Mouse (Mus musculus): ENCODE data around the gene Hspb9.
A peak's percentile ranks its signal among the peaks of the same experiment; 100 is the strongest.

Hspb9 gene

GRCm38 (mm10) chr11:100713735-100714533 is at the start of gene Hspb9:
Gene Hspb9, plus strand, starts transcription at chr11:100713850.
- peak; percentile 78 for DNase-seq (ENCODE audit: low spot score)

DNA sequence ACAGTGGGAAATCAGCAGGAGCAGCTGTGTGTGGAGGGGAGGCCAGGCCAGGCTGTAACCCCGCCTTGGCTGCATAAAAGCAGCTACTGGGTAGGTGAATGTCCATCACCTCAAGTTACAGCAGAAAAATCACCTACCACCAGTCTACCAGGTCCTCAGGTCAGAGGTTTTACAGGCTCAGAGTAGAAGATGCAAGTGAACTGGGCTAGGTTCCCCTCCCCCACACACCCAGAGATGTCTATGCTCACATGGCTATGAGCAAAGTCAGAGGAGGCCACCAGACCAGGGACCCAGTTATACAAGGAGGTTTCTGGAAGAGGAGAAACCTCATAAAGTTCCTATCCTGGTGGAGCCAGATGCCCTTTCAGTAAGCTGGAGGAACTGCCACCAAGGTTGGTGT is 42.6 kb upstream of the Hspb9 start:
- no peak for DNase-seq (ENCODE audit: low spot score)

DNA sequence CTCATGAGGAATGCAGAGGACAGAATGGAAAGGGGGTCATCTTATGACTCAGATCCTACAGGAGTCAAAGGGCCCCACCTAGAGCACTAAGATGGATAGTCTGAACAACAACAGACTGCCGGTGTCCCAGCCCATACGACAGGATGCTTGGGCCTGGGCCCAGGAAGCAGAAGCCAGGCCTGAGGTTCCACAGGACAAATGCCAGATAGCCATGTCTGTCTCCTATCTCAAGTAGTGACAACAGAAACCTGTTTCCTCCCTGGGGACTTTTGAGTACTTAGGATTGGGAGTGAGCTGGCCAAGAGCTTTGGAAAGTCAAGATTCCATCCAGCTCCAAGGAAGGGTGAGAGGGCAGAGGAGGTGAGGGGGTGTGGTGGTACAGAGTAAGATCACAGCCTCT is 41.7 kb upstream of the Hspb9 start:
- no peak for DNase-seq (ENCODE audit: low spot score)

- DNase-seq (ENCODE audit: low spot score): peak; percentile 29
Observed at GRCm38 (mm10) chr11:100673169-100673568, 40.5 kb upstream of the Hspb9 start.

DNA sequence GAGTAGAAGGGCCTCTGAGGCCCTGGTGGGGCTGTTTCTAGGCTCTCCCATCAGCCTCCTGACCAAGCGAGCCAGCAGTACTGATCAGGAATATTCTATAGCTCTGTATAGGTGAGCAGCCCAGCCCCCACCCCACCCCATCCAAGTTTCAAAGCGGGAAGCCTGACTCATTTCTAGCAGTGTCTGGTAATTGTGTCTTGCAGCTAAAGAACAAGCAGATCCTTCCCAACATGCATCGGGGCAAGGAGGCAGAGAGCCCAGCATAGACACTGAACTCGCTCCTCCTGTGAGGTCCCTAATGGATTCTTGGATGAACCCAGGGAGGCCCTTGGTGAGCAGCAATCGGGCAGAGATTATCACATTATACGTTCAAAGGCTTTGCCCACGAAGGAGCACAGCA is 35.8 kb upstream of the Hspb9 start:
- DNase-seq (ENCODE audit: low spot score): no peak

DNA sequence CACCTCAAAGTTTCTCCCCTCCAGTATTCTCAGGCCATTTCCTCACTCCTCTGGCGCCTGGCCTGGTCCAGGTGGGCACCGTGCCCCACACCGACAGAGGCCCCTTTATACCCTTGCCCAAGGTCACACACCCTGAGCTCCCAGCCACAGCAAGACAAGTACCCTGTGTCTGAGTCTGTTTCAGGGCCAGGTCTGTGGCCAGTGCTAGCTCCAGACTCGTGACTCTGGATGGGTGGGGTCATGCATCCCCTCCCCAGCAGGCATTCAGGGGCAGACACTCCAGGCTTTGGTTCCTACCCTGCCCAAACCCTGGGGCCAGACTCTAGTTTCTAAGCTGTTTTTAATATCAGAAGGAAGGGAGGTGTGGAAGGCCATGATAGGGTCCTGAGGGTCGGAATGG is 31.8 kb upstream of the Hspb9 start:
- DNase-seq (ENCODE audit: low spot score): no peak

DNA sequence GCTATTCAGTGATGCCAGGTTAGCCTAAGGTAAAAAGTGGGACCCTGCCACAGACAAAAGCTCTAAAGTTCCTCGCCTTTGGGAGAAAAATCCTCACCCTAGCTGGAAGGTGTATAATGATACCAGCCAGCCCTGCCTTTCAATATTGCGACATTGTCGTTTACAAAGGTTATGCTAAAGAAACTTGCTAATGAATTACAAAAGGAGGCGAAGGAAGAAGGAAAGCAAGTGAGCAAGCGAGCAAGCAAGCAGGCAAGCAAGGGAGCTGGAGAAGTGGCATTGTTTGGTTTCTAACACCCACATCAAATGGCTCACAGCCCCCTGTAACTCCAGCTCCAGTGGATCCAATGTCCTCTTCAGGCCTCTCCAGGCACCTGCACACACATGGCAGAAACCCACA is 31.1 kb upstream of the Hspb9 start:
- no peak for DNase-seq (ENCODE audit: low spot score)

DNA sequence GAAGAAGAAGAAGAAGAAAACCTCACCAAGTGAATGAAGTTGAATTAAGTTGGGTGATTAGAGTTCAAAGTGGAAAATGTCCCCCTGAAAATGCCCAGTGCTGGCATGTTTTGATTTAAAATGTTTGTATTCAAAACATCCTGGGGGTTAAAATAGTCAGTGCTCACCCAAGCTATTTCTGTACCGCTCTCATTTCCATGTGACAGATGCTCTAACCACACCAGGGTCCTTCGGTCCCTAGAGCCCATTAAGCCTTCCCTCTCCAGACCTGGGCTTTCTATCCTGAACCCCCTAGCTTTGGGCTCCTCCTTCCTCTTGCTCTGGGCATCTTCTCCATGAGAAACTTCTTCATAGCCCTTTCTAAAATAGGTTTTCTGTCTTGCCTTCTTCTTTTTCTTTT is 29.6 kb upstream of the Hspb9 start:
- DNase-seq (ENCODE audit: low spot score): no peak

GRCm38 (mm10) chr11:100685371-100685770 is 28.3 kb upstream of the Hspb9 start:
- DNase-seq (ENCODE audit: low spot score): no peak

GRCm38 (mm10) chr11:100687265-100687664 is 26.4 kb upstream of the Hspb9 start:
- DNase-seq (ENCODE audit: low spot score): no peak

GRCm38 (mm10) chr11:100688443-100688842 is 25.2 kb upstream of the Hspb9 start:
- DNase-seq (ENCODE audit: low spot score): no peak

GRCm38 (mm10) chr11:100690389-100690788 is 23.3 kb upstream of the Hspb9 start:
- DNase-seq (ENCODE audit: low spot score): no peak

- DNase-seq (ENCODE audit: low spot score): no peak
Observed at GRCm38 (mm10) chr11:100692164-100692616, 21.5 kb upstream of the Hspb9 start, which contains the start of gene Zfp385c. Gene Zfp385c, minus strand, starts transcription at chr11:100692455.

DNA sequence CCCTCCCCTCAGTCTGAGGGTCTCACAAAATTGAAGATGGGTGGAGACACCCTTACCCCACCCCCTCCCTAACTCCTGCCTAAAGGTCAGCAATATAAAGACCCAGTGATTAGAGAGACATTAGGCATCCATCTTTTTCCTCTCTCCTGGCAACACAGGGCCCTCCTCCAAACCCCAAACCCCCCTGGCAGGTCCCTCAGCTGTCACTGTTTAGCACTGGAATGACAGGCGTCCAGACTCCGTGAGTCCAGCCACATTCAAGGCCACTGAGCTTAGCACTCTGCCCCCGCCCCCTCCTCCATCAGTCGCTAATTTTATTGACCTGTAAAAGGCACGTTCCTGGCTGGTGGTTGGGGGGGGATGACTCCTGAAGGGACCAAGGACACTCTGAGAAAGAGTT is 20.5 kb upstream of the Hspb9 start:
- no peak for DNase-seq (ENCODE audit: low spot score)

- peak; percentile 63 for DNase-seq (ENCODE audit: low spot score)
Observed at GRCm38 (mm10) chr11:100694926-100695325, 18.7 kb upstream of the Hspb9 start.

- no peak for DNase-seq (ENCODE audit: low spot score)
Observed at GRCm38 (mm10) chr11:100697921-100698320, 15.7 kb upstream of the Hspb9 start.

GRCm38 (mm10) chr11:100700710-100701109 is 12.9 kb upstream of the Hspb9 start:
- DNase-seq (ENCODE audit: low spot score): no peak

- DNase-seq (ENCODE audit: low spot score): peak; percentile 68
Observed at GRCm38 (mm10) chr11:100701301-100701700, 12.3 kb upstream of the Hspb9 start.

GRCm38 (mm10) chr11:100702081-100702851 is 11.4 kb upstream of the Hspb9 start:
- peak; percentile 82 for DNase-seq (ENCODE audit: low spot score)

DNA sequence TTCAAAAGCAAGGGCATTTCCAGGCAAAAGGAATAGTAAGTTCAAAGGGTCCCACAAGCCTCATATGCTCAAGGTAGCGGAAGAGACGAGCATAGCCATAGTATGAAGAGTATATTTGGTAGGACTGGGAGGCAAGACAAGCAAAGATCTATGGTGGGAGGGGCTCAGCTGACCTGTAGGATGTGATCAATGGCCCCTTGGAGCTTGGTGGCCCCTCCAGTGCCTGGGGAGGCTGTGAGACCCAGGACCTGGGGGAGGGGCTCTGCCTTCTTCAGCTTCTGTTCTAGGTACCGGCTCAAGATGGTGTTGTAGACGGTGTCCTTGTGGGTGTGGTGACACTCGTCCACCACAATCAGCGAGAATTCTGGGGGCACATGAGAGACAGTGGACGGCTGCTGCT is 10.7 kb upstream of the Hspb9 start:
- no peak for DNase-seq (ENCODE audit: low spot score)

DNA sequence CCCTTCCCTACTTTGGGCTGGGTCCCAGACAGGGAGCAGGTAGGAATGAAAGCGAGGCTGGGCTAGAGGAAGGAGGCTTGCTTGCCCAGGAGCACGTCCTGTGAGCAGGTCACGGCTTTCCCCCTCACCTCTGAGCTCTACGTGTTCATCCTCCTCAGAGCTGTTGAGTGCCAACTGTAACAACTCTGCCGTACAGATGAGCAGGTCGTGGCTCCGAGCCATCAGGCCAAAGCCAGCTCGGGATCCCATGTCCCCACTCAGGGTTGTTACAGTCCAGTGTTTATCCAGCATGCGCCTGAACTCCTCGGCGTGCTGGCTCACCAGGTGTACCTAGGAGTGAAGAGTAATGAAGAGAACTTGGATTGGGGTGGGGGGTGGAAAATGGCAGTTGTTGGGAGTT is 10.3 kb upstream of the Hspb9 start:
- DNase-seq (ENCODE audit: low spot score): no peak

- DNase-seq (ENCODE audit: low spot score): peak; percentile 49
Observed at GRCm38 (mm10) chr11:100703851-100704531, 9.7 kb upstream of the Hspb9 start, which contains the start of gene Dhx58. Gene Dhx58, minus strand, starts transcription at chr11:100704271.
